Mouse (Mus musculus) ES-E14 (cell line): ENCODE data around the gene Izumo1r. TPM values are rescaled to one million over a fixed set of nuclear protein-coding genes. Genes with fewer than 3 reads are reported as not detected.

Experiments
- DNase-seq: peaks from one replicate; pipeline ENCODE4 v3.0.0-alpha.2; 2013; ENCODE audit warnings: low read depth, low spot score
- H3K27ac ChIP-seq: 2 replicates; pipeline ENCODE4 v1.5.1; 2012; ENCODE audit warnings: low read depth, mild to moderate bottlenecking, low read length, moderate library complexity, mixed read lengths; ENCODE audit not compliant: poor library complexity, insufficient read depth, severe bottlenecking
- H3K36me3 ChIP-seq: 2 replicates; pipeline ENCODE4 v1.6.1; 2012; ENCODE audit warnings: mild to moderate bottlenecking, low read length, moderate library complexity, mixed read lengths; ENCODE audit not compliant: control insufficient read depth, poor library complexity, insufficient read depth, severe bottlenecking
- H3K4me1 ChIP-seq, 2 experiments: fragments of 150-350 bp in 1 of 2; sonication (generic) in 1 of 2; 2 replicates each; pipeline ENCODE4 v1.6.1; 2012; ENCODE audit warnings: low read length in 2 of 2, mild to moderate bottlenecking in 1 of 2, mixed read lengths in 1 of 2; ENCODE audit not compliant: control insufficient read depth in 2 of 2, insufficient read depth in 2 of 2, poor library complexity in 1 of 2
- H3K4me3 ChIP-seq, 2 experiments: fragments of 150-350 bp in 1 of 2; sonication (generic) in 1 of 2; 2 replicates each; pipeline ENCODE4 v1.5.1; 2012; ENCODE audit warnings: low read length in 2 of 2, low read depth in 1 of 2, mild to moderate bottlenecking in 1 of 2, mixed read lengths in 1 of 2; ENCODE audit not compliant: insufficient read depth in 1 of 2, poor library complexity in 1 of 2, severe bottlenecking in 1 of 2
- H3K9ac ChIP-seq: 2 replicates; pipeline ENCODE4 v1.6.1; 2012; ENCODE audit warnings: low read depth, mild to moderate bottlenecking, low read length, mixed read lengths; ENCODE audit not compliant: poor library complexity, insufficient read depth, severe bottlenecking
- H3K9me3 ChIP-seq: fragments of 150-350 bp; sonication (generic); 2 replicates; pipeline ENCODE4 v1.6.1; 2012; ENCODE audit warnings: low read depth, mild to moderate bottlenecking, low read length; ENCODE audit not compliant: control insufficient read depth, insufficient read depth
- CHD2 ChIP-seq: IDR thresholded peaks from 2 replicates; pipeline ENCODE4 v1.6.1; 2014; ENCODE audit warnings: mild to moderate bottlenecking, low read depth, low read length, inconsistent platforms
- HCFC1 ChIP-seq: IDR thresholded peaks from 2 replicates; pipeline ENCODE4 v1.6.1; 2012; ENCODE audit warnings: low read length, inconsistent platforms, borderline replicate concordance; ENCODE audit not compliant: insufficient read depth
- MAFK ChIP-seq: IDR thresholded peaks from 2 replicates; pipeline ENCODE4 v1.6.1; 2014; ENCODE audit warnings: mild to moderate bottlenecking, low read depth, low read length, inconsistent platforms; ENCODE audit not compliant: insufficient read depth
- ZC3H11A ChIP-seq: IDR thresholded peaks from 2 replicates; pipeline ENCODE4 v1.6.1; 2012; ENCODE audit warnings: low read depth, mild to moderate bottlenecking, inconsistent platforms, low read length, borderline replicate concordance
- ZNF384 ChIP-seq: IDR thresholded peaks from 2 replicates; pipeline ENCODE4 v1.6.1; 2012; ENCODE audit warnings: low read depth, low read length, inconsistent platforms
- in situ Hi-C, 2 experiments: fragments of 600-800 bp; cut with MboI; formaldehyde crosslinking; loops; one replicate each; pipeline ENCODE4 v1.15.1; 2025; ENCODE audit warnings: low sequenced_read_pairs in 2 of 2, inconsistent platforms in 1 of 2; ENCODE audit not compliant: unreplicated experiment in 2 of 2
- total RNA-seq: library from RNA; depleted of rRNA; stranded (reverse); fragments of 300-350 nt; gene quantifications from 2 replicates; pipeline ENCODE4 v1.2.3, GENCODE M21; 2012

Gene Izumo1r
- total RNA-seq, 1 experiment = 0.31 TPM

- H3K4me3 ChIP-seq = no peak overlapping the region
- no peaks in the 10 kb centered on the region for H3K36me3 ChIP-seq
- in situ Hi-C loops = loop anchor here in 1 of 2 experiments (25.0 kb wide), 1 partner anchor 158 kb away; no protein-coding TSS in a partner anchor
- TF ChIP-seq CHD2 (no peak), ZNF384 (no peak), HCFC1 (no peak), ZC3H11A (no peak), MAFK (no peak)
- no peak overlapping the region for H3K9ac ChIP-seq
- H3K4me1 ChIP-seq = peaks cover 0 to 12% of the 10 kb centered on the region in 2 experiments; a peak in 2 of 4 replicates
- DNase-seq = peak; percentile 59
- H3K9me3 ChIP-seq = no peaks in the 10 kb centered on the region
- H3K27ac ChIP-seq = no peak overlapping the region
Measured at GRCm38 (mm10) chr9:14854585-14854984, 49.2 kb downstream of the Izumo1r start.

- H3K4me1 ChIP-seq = peaks cover 0 to 5% of the 10 kb centered on the region in 2 experiments; a peak in 3 of 4 replicates
- no peak overlapping the region for H3K27ac ChIP-seq
- H3K36me3 ChIP-seq = no peaks in the 10 kb centered on the region
- H3K9ac ChIP-seq = no peak overlapping the region
- DNase-seq = no peak
- H3K4me3 ChIP-seq = no peak overlapping the region
- in situ Hi-C loops = no loop called here
- no peak for TF ChIP-seq ZC3H11A
- TF ChIP-seq ZNF384 = no peak
- TF ChIP-seq HCFC1 = no peak
- no peak for TF ChIP-seq MAFK
- TF ChIP-seq CHD2 = no peak
- H3K9me3 ChIP-seq = no peaks in the 10 kb centered on the region
Measured at GRCm38 (mm10) chr9:14848267-14848935, 55.3 kb downstream of the Izumo1r start.

GRCm38 (mm10) chr9:14846428-14846827 lies 57.3 kb downstream of the Izumo1r start:
- Histone ChIP-seq H3K4me1 (peaks cover 0 to 8% of the 10 kb centered on the region in 2 experiments; a peak in 3 of 4 replicates), H3K27ac (no peak overlapping the region), H3K9me3 (no peaks in the 10 kb centered on the region), H3K4me3 (no peak overlapping the region), H3K36me3 (no peaks in the 10 kb centered on the region), H3K9ac (no peak overlapping the region)
- peak; percentile 42; the same call in 1 of the 2 replicates for TF ChIP-seq HCFC1
- no peak for TF ChIP-seq CHD2
- TF ChIP-seq MAFK = no peak
- TF ChIP-seq ZNF384 = no peak
- TF ChIP-seq ZC3H11A = peak; percentile 73; the same call in 1 of the 2 replicates
- DNase-seq = peak; percentile 70
- in situ Hi-C loops = no loop called here

- no peak overlapping the region for H3K4me3 ChIP-seq
- no peaks in the 10 kb centered on the region for H3K36me3 ChIP-seq
- peaks cover 0 to 10% of the 10 kb centered on the region in 2 experiments; a peak in 3 of 4 replicates for H3K4me1 ChIP-seq
- in situ Hi-C loops = no loop called here
- no peaks in the 10 kb centered on the region for H3K9me3 ChIP-seq
- no peak for TF ChIP-seq CHD2
- TF ChIP-seq ZNF384 = no peak
- H3K9ac ChIP-seq = no peak overlapping the region
- DNase-seq = no peak
- H3K27ac ChIP-seq = no peak overlapping the region
Measured at GRCm38 (mm10) chr9:14843901-14844300, 59.8 kb downstream of the Izumo1r start.
